Mouse (Mus musculus) right cerebral cortex, postnatal 4 days (tissue): ENCODE measurements around the gene Kcne4.

Experiments used
- DNase-seq: peaks from one replicate; pipeline ENCODE4 v3.0.0-alpha.2; 2022

Gene Kcne4

DNA sequence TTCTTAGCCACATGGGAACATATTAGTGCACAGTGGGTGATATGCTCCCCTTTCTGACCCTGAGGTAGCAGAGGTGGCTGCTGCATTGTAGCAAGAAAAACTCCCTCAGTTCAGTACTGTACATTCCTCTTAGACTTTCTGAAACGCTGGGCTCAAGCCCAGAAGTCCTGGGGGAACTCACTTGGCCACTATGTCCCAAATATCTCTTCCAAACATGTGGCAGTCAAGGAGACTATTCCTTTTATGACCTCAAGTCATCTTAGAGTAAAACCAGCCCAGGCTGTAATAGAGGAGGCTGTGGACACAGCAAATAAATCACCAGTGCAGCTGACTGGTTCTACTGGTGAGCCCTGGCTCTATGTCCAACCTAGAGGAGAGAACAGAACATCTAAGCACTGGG, 45.7 kb downstream of the Kcne4 start:
- no peak for DNase-seq

GRCm38 (mm10) chr1:78863833-78864232, 47.3 kb downstream of the Kcne4 start:
- DNase-seq, result no peak

GRCm38 (mm10) chr1:78864351-78864750, 47.8 kb downstream of the Kcne4 start:
- DNase-seq, result no peak

DNA sequence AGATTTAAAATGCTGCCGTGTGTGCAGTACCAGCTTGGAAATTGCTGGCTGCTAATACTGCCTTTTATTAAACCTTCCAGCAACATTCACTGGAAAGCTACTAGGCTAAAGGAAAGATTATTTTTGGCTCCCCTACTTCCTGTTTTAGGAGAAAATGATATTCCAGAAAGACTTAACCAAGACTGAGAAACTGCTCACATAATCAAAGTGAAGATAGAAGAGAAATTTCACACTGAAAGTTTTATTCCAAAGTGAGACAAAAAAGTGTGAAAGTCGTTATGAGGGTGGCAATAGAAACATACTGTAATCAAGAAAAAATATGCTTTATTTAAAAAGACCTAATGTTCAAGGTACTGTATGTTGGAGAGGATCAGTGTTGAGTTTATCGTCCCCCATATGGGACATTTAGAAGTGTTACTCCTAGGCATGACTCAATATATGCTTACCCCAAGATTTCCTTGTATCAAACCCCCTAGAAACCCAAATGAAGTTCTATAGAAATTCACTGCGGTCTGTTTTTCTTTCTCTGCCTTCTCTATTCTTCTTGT, 48.3 kb downstream of the Kcne4 start:
- DNase-seq, result no peak

- DNase-seq, result no peak
These were observed 49.4 kb downstream of the Kcne4 start for GRCm38 (mm10) chr1:78865991-78866390.

GRCm38 (mm10) chr1:78866455-78866854, 49.9 kb downstream of the Kcne4 start:
- no peak for DNase-seq
